Mouse (Mus musculus): ENCODE measurements around the gene Bicdl2.

DNA sequence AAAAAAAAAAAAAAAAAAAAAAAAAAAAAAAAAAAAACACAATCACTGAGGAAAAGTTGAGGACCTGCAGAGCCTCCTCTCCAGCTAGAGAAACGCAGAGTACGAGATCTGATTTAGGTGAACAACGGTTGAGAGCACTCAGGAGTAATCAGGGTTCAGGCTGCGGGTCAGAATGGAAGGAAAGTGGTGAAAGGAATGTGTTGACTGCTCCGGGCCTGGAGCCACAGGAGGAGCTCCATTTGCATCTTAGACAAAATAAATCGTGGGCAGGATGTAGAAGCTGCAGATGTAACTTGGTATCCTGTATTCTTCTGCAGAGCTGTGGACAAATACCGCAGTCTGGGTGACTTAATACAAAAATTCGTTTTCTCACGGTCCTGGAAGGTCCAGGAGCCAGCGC, 14.4 kb upstream of the Bicdl2 start:
- TF ChIP-seq CTCF (IDR thresholded peaks at IDR 0.05; ENCODE audit: extremely low read depth, insufficient read depth, low read length) = no peak
- TF ChIP-seq POLR2A (IDR thresholded peaks at IDR 0.05; ENCODE audit: extremely low read depth, insufficient read depth, low read length) = no peak
